Comparison of ENCODE assay signal across 16 mouse cellular contexts in genomic region chr19:15888466-15888865, GRCm38 (mm10). TPM values are rescaled to one million over a fixed set of nuclear protein-coding genes. Genes with fewer than 3 reads are reported as not detected.
DNase-seq lines count a peak whose midpoint lies in the region.
"Had no signal": no experiment of that assay in that cellular context is flagged by ENCODE, and none has a peak within 500 bp of the region (broad histone marks: within the 10 kb centered on the region; RNA-seq: fewer than 3 reads in every experiment).

No protein-coding gene starts in this region.

- H3K4me1 ChIP-seq in heart, embryonic 10.5 days = no peaks in the 10 kb centered on the region

- H3K27ac ChIP-seq in heart, embryonic 10.5 days = no peak overlapping the region

- WGBS in heart, embryonic 10.5 days = 83% methylated on average over 4 of the region's 4 CpGs

- intact Hi-C loops in heart, postnatal 25 days (cut with DNase I) = no loop called here
- intact Hi-C loops in heart, postnatal 36 days (cut with DNase I) = no loop called here

- H3K36me3 ChIP-seq in heart, embryonic 10.5 days = no peaks in the 10 kb centered on the region
- H3K36me3 ChIP-seq: G1E had no signal

- no peak overlapping the region for H3K4me3 ChIP-seq in heart, embryonic 10.5 days

- H3K27me3 ChIP-seq in heart, embryonic 10.5 days (ENCODE audit: insufficient read depth, poor library complexity, severe bottlenecking) = no peaks in the 10 kb centered on the region
- H3K27me3 ChIP-seq: CH12.LX had no signal

- no peaks in the 10 kb centered on the region for H3K9me3 ChIP-seq in heart, embryonic 10.5 days
- H3K9me3 ChIP-seq: G1E had no signal

- DNase-seq in heart, adult 11 months = peak; percentile 53
- no peak for DNase-seq in heart, postnatal 25 days (ENCODE audit: low spot score)
- DNase-seq in heart, embryonic 10.5 days (ENCODE audit: low spot score) = peak; percentile 69
- DNase-seq in heart, postnatal 36 days = no peak
- DNase-seq: adrenal gland, adult 2 months; adrenal gland, adult 8-10 months; adrenal gland, postnatal 10 days; adrenal gland, postnatal 14 days; adrenal gland, postnatal 25 days; adrenal gland, postnatal 36 days; B cell, adult 2 months; cerebellum, adult 11 months; cerebellum, adult 11-12 months; cerebellum, adult 18-20 months had no signal

RNA-seq across cellular contexts. Expression of gene Psat1, which starts 58.7 kb away (rescaled TPM):
- 1 to 10 TPM; 3.0 to 3.4 TPM for total RNA-seq in heart, postnatal 25 days (2021)
- polyA plus RNA-seq in heart, embryonic 10.5 days (2016; fragmentation: Nextera tagmentation; extraction: Ambion mirVana) = 56.5 and 88.5 TPM in 2 replicates
- 1 to 10 TPM; 4.2 to 6.2 TPM for total RNA-seq in heart, postnatal 36 days (2021)

Comparison
In these comparisons a context has a peak if more than half of its experiments do, and no peak if none do; other contexts are left out.
1. DNase-seq: peak in heart, adult 11 months (single experiment) and heart, embryonic 10.5 days (single experiment); none in heart, postnatal 25 days (single experiment) and heart, postnatal 36 days (0 of 2).